Mouse (Mus musculus): ENCODE results near the gene Tmco2. TPM values are rescaled to one million over a fixed set of nuclear protein-coding genes. Genes with fewer than 3 reads are reported as not detected.
"Not testable (repeated sequence)": the region's sequence is repeated elsewhere in the genome, so short reads cannot be mapped to it uniquely, and the experiment has no call there.

Gene Tmco2
- polyA plus RNA-seq, 1 experiment from 2014 or later: not detected

DNA sequence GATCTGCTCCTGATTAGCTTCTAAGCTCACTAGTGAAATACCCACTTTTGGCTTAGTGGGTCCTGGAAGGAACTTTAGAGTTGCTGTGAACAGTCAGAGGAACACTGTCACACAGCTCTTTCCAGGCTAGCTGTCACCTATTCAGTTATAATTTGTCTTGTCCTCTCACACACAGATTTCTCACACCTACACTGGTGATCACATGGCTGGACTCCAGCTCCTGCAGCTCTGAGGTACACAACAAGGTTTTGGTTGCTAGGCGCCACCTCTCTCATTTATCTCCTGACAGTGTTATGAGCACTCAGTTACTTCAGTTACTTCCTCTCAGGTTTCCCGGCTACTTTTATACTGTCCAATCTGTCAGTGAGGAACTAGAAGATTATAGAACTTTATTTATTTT is 43.7 kb downstream of the Tmco2 start:
- no peak overlapping the region for H3K4me2 ChIP-seq
- H3K27me3 ChIP-seq (ENCODE audit: control insufficient read depth, insufficient read depth, low read length): no peaks in the 10 kb centered on the region
- H3K9me3 ChIP-seq (ENCODE audit: control insufficient read depth, low read length): no peaks in the 10 kb centered on the region
- H3K4me3 ChIP-seq (ENCODE audit: low read depth, low read length): no peak overlapping the region
- 90% methylated on average over 2 of the region's 2 CpGs for WGBS
- H3K36me3 ChIP-seq (ENCODE audit: control insufficient read depth, insufficient read depth, low read length): peaks cover 3% of the 10 kb centered on the region; the same call in 1 of the 2 replicates
- no peaks in the 10 kb centered on the region for H3K4me1 ChIP-seq (ENCODE audit: control insufficient read depth, insufficient read depth, low read length)
- ATAC-seq (ENCODE audit: low FRiP score): no peak
- no peak for DNase-seq (ENCODE audit: low spot score, missing footprints)
- H3K9ac ChIP-seq (ENCODE audit: low read length): no peak overlapping the region
- H3K27ac ChIP-seq (ENCODE audit: low read depth, low read length): no peak overlapping the region

DNA sequence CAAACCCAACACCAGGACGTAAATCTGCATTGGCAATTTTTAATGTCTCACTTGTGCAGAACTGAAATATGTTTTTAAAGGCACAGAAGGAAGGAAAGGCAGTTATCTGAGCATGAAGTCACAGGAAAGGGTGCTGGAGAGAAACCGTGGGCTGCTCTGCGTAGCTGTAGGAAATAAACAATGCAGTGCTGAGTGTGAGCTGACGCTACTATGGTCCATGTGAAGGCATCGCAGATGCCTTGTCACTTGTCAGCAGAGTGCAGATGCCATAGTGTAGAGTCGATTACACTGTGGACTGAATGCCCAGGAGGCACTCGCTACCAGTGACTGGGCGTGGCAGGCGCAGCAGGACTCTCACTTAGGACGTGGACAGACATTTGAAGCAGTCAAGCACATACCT is 49.8 kb downstream of the Tmco2 start:
- not testable (repeated sequence) for H3K27me3 ChIP-seq (ENCODE audit: control insufficient read depth, insufficient read depth, low read length); ATAC-seq (ENCODE audit: low FRiP score); H3K36me3 ChIP-seq (ENCODE audit: control insufficient read depth, insufficient read depth, low read length); H3K4me2 ChIP-seq; H3K9ac ChIP-seq (ENCODE audit: low read length); H3K4me3 ChIP-seq (ENCODE audit: low read depth, low read length); DNase-seq (ENCODE audit: low spot score, missing footprints); H3K9me3 ChIP-seq (ENCODE audit: control insufficient read depth, low read length); H3K27ac ChIP-seq (ENCODE audit: low read depth, low read length); H3K4me1 ChIP-seq (ENCODE audit: control insufficient read depth, insufficient read depth, low read length)
- WGBS: 90% methylated on average over 9 of the region's 10 CpGs

DNA sequence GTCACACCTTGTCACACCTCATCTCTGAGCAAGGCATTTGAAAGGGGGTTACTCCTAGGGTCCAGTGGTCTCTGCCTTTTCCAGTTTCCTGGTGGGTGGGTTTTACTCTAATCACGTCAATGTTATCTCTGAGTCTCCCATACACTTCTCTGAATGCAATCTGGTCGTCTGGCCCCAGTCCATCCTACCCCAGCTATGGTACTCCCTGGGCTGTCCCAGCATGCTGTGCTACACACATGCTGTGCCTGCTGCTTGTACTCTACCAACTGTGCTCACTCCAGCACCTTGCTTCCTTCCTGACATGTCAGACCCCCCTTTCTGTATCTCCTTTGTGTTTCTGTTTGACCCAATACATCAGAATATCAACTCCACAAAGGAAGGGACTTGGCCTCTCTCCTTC is 52.0 kb downstream of the Tmco2 start:
- H3K9me3 ChIP-seq (ENCODE audit: control insufficient read depth, low read length): no peaks in the 10 kb centered on the region
- no peak for DNase-seq (ENCODE audit: low spot score, missing footprints)
- no peak overlapping the region for H3K27ac ChIP-seq (ENCODE audit: low read depth, low read length)
- peaks cover 5% of the 10 kb centered on the region; the same call in 1 of the 2 replicates for H3K4me1 ChIP-seq (ENCODE audit: control insufficient read depth, insufficient read depth, low read length)
- no peak overlapping the region for H3K4me3 ChIP-seq (ENCODE audit: low read depth, low read length)
- no peak overlapping the region for H3K4me2 ChIP-seq
- no peaks in the 10 kb centered on the region for H3K36me3 ChIP-seq (ENCODE audit: control insufficient read depth, insufficient read depth, low read length)
- 78% methylated on average over 2 of the region's 2 CpGs for WGBS
- peaks cover 14% of the 10 kb centered on the region for H3K27me3 ChIP-seq (ENCODE audit: control insufficient read depth, insufficient read depth, low read length)
- no peak overlapping the region for H3K9ac ChIP-seq (ENCODE audit: low read length)
- ATAC-seq (ENCODE audit: low FRiP score): no peak

DNA sequence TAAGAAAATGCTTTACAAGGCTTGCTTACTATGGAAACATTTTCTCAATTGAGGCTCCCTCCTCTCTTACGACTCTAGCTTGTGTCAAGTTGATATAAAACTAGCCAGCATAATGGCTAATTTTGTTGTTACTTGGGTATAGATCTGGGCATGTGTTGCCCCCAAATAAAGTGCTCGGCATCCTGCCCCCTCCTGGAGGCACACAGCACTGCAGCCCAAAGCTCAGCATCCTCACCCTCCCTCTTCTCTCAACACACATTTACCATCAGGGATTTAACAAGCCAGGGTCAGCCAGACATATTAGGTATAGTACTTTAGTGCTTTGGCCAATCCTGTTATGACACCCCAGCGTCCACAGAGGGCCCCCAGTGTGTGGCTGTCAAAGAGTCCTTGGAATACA is 52.7 kb downstream of the Tmco2 start:
- Histone ChIP-seq H3K4me1 (ENCODE audit: control insufficient read depth, insufficient read depth, low read length) (peaks cover 5% of the 10 kb centered on the region; the same call in 1 of the 2 replicates), H3K4me3 (ENCODE audit: low read depth, low read length) (no peak overlapping the region), H3K36me3 (ENCODE audit: control insufficient read depth, insufficient read depth, low read length) (no peaks in the 10 kb centered on the region), H3K9me3 (ENCODE audit: control insufficient read depth, low read length) (no peaks in the 10 kb centered on the region), H3K4me2 (no peak overlapping the region), H3K27me3 (ENCODE audit: control insufficient read depth, insufficient read depth, low read length) (peaks cover 14% of the 10 kb centered on the region), H3K9ac (ENCODE audit: low read length) (no peak overlapping the region), H3K27ac (ENCODE audit: low read depth, low read length) (no peak overlapping the region)
- WGBS: 48% methylated on average over 3 of the region's 3 CpGs
- ATAC-seq (ENCODE audit: low FRiP score): no peak
- DNase-seq (ENCODE audit: low spot score, missing footprints): no peak

Other genes with a start within 250 kb of the Tmco2 start
- 32.0 and 32.3 TPM in 2 replicates for gene Exo5, start 184.2 kb downstream of the Tmco2 start, polyA plus RNA-seq (2014; fragmentation: Nextera tagmentation; extraction: Ambion mirVana)
- gene Zfp69, start 157.5 kb downstream of the Tmco2 start, polyA plus RNA-seq (2014; fragmentation: Nextera tagmentation; extraction: Ambion mirVana): 9.0 and 9.6 TPM in 2 replicates
- gene Smap2, start 92.0 kb downstream of the Tmco2 start, polyA plus RNA-seq (2014; fragmentation: Nextera tagmentation; extraction: Ambion mirVana): 17.6 and 18.1 TPM in 2 replicates
- gene Col9a2, start 69.8 kb downstream of the Tmco2 start, polyA plus RNA-seq (2014; fragmentation: Nextera tagmentation; extraction: Ambion mirVana): 2.3 TPM in 2 replicates
- 25.9 and 28.6 TPM in 2 replicates for gene Zmpste24, start 11.0 kb downstream of the Tmco2 start, polyA plus RNA-seq (2014; fragmentation: Nextera tagmentation; extraction: Ambion mirVana)
- gene Rlf, start 105.9 kb upstream of the Tmco2 start, polyA plus RNA-seq (2014; fragmentation: Nextera tagmentation; extraction: Ambion mirVana): 23.4 and 24.3 TPM in 2 replicates
- not detected in 2 replicates for gene Gm12888, start 215.7 kb upstream of the Tmco2 start, polyA plus RNA-seq (2014; fragmentation: Nextera tagmentation; extraction: Ambion mirVana)

All from midbrain, embryonic 11.5 days (tissue).